Mouse (Mus musculus): ENCODE data around the gene Prtg.

- TF ChIP-seq CTCF (IDR thresholded peaks at IDR 0.05; ENCODE audit: insufficient read depth, low read depth, low read length) (no peak), POLR2A (IDR thresholded peaks at IDR 0.05; ENCODE audit: insufficient read depth, low read depth, low read length) (no peak)
These were observed 83.1 kb downstream of the Prtg start for GRCm38 (mm10) chr9:72889777-72890176.
